Mouse (Mus musculus) liver, embryonic 14.5 days (tissue): ENCODE measurements around the gene Atxn10.

Experiments
- CTCF ChIP-seq: IDR thresholded peaks from 2 replicates; pipeline ENCODE4 v1.5.1; 2016; ENCODE audit warnings: antibody characterized with exemption, low read depth, control low read depth
- EP300 ChIP-seq: IDR thresholded peaks from 2 replicates; pipeline ENCODE4 v1.6.1; 2016; ENCODE audit warnings: antibody characterized with exemption, low read depth

DNA sequence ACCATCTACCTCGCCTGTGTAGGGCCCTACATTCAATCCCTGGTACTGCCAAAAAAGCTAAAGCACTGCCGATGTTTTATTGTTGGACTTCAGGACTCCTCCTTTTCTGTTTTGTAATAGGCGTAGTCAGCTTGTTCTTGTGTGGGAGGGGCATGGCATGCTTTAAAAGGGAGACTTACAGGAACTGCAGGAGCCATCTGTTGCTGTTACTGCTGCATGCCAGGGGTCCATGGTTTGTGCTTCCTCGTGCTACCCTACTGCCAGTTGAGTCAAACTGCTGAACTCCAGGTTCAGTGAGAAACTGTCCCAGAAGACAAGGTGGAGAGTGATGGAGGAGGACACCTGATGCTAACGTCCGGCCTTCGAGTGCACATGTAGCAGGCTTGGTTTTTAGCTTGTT lies 65.9 kb downstream of the Atxn10 start:
- no peak for TF ChIP-seq CTCF
- no peak for TF ChIP-seq EP300
